Mouse (Mus musculus) spleen, adult 10 weeks (tissue): ENCODE measurements around the gene Rhox2b. TPM values are rescaled to one million over a fixed set of nuclear protein-coding genes. Genes with fewer than 3 reads are reported as not detected.

Source experiments
- polyA plus RNA-seq: library from polyadenylated mRNA; stranded (reverse); fragments of 350-450 nt; fragmentation: Illumina TruSeq; extraction: RNeasy Lipid Tissue Mini Kit (QIAGEN cat#74804); gene quantifications from one replicate; pipeline ENCODE4 v1.2.3, GENCODE M21; 2015; ENCODE audit warnings: low replicate concordance; ENCODE audit not compliant: insufficient read depth

Rhox2b gene
- polyA plus RNA-seq: not detected

DNA sequence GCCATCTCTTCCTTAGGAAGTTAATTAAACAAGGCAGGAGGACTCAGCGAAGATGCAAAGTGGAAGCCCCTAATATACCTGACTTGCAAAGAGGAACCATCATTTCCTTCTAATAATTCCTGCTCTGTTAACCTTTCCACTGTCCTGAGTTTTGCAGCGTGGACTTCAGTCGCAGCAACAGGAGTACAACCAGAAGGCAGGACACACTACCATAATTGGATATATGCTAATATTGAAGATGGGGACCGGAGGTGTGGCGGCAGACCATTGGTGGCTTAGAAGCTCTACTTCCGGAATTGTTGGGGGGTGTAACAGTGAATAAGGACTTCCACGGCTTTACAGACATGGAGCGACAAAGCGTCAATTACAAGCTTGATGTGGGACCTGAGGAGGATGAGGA, at the start of gene Rhox2b:
Gene Rhox2b (plus strand): TSS at position 301 of the 400 bp plus-strand sequence.

DNA sequence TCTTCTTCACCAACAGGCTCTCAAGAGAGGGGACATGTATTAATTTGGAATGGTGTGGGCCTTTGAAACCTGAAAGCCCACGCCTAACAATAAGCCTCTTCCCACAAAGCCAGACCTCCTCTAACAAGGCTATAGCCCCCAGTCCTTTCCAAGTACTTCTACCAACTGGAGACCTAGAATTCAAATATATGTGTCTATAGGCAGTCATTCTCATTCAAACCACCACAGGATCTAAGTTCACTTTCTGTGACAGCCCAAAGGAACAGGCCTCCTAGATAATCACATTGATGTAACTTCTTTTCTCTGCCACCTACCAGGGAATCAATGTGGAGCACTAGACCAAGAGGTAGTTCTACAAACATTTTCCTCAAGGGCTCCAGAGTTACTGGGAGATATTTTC, 32.1 kb upstream of the Rhox2b start, which contains the start of gene Rhox3a2:
Gene Rhox3a2 (plus strand): TSS at position 301 of the 400 bp plus-strand sequence.

DNA sequence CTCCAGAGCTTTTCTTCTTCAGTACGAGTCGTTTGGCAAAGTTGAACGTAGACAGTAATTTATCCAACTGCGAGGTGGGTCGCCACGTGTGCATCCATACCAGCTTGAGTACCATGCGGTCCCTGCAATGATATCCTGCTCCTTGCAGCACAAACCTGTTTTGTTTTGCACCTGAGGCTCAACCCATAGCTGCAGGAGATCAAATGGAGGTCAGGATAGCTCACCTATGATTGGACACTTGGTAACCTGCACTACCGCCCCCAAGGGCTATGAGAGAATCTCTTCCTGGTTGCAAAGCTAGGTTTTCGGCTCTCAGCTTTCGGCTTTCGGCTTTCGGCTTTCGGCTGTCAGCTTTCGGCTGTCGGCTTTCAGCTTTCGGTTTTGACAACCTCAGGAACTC, 21.3 kb upstream of the Rhox2b start, which contains the start of gene Rhox4a2:
Gene Rhox4a2 (plus strand): TSS at position 301 of the 400 bp plus-strand sequence.

DNA sequence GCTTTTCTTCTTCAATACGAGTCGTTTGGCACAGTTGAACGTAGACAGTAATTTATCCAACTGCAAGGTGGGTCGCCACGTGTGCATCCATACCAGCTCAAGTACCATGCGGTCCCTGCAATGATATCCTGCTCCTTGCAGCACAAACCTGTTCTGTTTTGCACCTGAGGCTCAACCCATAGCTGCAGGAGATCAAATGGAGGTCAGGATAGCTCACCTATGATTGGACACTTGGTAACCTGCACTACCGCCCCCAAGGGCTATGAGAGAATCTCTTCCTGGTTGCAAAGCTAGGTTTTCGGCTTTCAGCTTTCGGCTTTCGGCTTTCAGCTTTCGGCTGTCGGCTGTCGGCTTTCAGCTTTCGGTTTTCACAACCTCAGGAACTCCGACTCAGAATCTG, 20.3 kb downstream of the Rhox2b start, which contains the start of gene Rhox4b:
Gene Rhox4b (plus strand): TSS at position 301 of the 400 bp plus-strand sequence.

DNA sequence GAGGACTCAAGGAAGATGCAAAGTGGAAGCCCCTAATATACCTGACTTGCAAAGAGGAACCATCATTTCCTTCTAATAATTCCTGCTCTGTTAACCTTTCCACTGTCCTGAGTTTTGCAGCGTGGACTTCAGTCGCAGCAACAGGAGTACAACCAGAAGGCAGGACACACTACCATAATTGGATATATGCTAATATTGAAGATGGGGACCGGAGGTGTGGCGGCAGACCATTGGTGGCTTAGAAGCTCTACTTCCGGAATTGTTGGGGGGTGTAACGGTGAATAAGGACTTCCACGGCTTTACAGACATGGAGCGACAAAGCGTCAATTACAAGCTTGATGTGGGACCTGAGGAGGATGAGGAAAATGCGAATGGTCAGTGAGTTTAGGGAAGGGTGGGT, 41.5 kb downstream of the Rhox2b start, which contains the start of gene Rhox2c:
Gene Rhox2c (plus strand): TSS at position 301 of the 400 bp plus-strand sequence.

DNA sequence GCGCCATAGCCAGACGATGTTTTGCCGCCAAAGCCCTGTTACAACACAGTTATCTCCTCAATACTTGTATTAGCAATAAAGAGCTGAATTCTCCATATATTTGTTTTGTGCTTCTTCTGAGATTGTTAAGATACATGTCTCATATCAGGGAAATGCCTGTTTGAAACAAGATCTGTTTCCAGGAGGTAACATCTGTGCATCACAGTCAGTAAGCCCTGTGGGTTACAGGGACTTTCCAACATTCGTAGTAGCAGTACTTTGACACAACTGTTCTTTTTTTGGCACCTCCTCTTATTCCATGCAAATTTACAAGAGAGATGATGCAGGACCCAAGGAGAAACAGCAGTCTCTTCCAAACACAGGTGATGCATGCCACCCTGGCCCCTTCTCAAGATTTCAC, 46.4 kb downstream of the Rhox2b start, which contains the start of gene Rhox3c:
Gene Rhox3c (plus strand): TSS at position 301 of the 400 bp plus-strand sequence.

Other genes with a start within 250 kb of the Rhox2b start
- not detected for gene Akap14, start 243.2 kb upstream of the Rhox2b start, polyA plus RNA-seq
- 138 TPM for gene Ndufa1, start 220.9 kb upstream of the Rhox2b start, polyA plus RNA-seq
- gene Rnf113a1, start 220.8 kb upstream of the Rhox2b start, polyA plus RNA-seq: 4.0 TPM
- gene Gm9, start 201.0 kb upstream of the Rhox2b start, polyA plus RNA-seq: not detected
- gene Rhox1, start 189.8 kb upstream of the Rhox2b start, polyA plus RNA-seq: not detected
- gene Rhox2a, start 167.1 kb upstream of the Rhox2b start, polyA plus RNA-seq: not detected
- not detected for gene Rhox3a, start 162.1 kb upstream of the Rhox2b start, polyA plus RNA-seq
- not detected for gene Rhox4a, start 146.7 kb upstream of the Rhox2b start, polyA plus RNA-seq
- not detected for gene Rhox3a2, start 32.0 kb upstream of the Rhox2b start, polyA plus RNA-seq
- not detected for gene Rhox4a2, start 21.2 kb upstream of the Rhox2b start, polyA plus RNA-seq
- not detected for gene Rhox4b, start 20.4 kb downstream of the Rhox2b start, polyA plus RNA-seq
- not detected for gene Rhox2c, start 41.6 kb downstream of the Rhox2b start, polyA plus RNA-seq
- gene Rhox3c, start 46.5 kb downstream of the Rhox2b start, polyA plus RNA-seq: not detected
- not detected for gene Rhox4c, start 68.3 kb downstream of the Rhox2b start, polyA plus RNA-seq
- not detected for gene Rhox2d, start 81.4 kb downstream of the Rhox2b start, polyA plus RNA-seq
- not detected for gene Rhox4d, start 102.3 kb downstream of the Rhox2b start, polyA plus RNA-seq
- not detected for gene Rhox2e, start 118.4 kb downstream of the Rhox2b start, polyA plus RNA-seq
- gene Rhox3e, start 130.0 kb downstream of the Rhox2b start, polyA plus RNA-seq: not detected
- not detected for gene Rhox4e, start 145.3 kb downstream of the Rhox2b start, polyA plus RNA-seq
- gene Rhox2f, start 159.3 kb downstream of the Rhox2b start, polyA plus RNA-seq: not detected
- not detected for gene Rhox3f, start 168.9 kb downstream of the Rhox2b start, polyA plus RNA-seq
- gene Rhox4f, start 195.6 kb downstream of the Rhox2b start, polyA plus RNA-seq: not detected
- gene Rhox3g, start 216.5 kb downstream of the Rhox2b start, polyA plus RNA-seq: not detected
- gene Rhox2g, start 231.4 kb downstream of the Rhox2b start, polyA plus RNA-seq: not detected
- gene Rhox4g, start 239.3 kb downstream of the Rhox2b start, polyA plus RNA-seq: not detected